Mouse (Mus musculus) ES-Bruce4 (cell line): Measurements from ENCODE around the gene Wdr20rt. TPM values are rescaled to one million over a fixed set of nuclear protein-coding genes. Genes with fewer than 3 reads are reported as not detected.

Experiments
- H3K27ac ChIP-seq: 2 replicates; pipeline ENCODE4 v1.5.1; 2012; ENCODE audit warnings: low read length, inconsistent platforms; ENCODE audit not compliant: insufficient read depth
- H3K27me3 ChIP-seq: 2 replicates; pipeline ENCODE4 v1.6.1; 2012; ENCODE audit warnings: mild to moderate bottlenecking, low read length, inconsistent platforms; ENCODE audit not compliant: control insufficient read depth, poor library complexity, insufficient read depth, severe bottlenecking
- H3K36me3 ChIP-seq: 2 replicates; pipeline ENCODE4 v1.6.1; 2012; ENCODE audit warnings: inconsistent platforms, mild to moderate bottlenecking, low read length, moderate library complexity; ENCODE audit not compliant: control insufficient read depth, poor library complexity, insufficient read depth, severe bottlenecking
- H3K4me1 ChIP-seq: one replicate; pipeline ENCODE4 v1.8.1; 2011; ENCODE audit warnings: low read length; ENCODE audit not compliant: control insufficient read depth, insufficient read depth
- H3K4me3 ChIP-seq: 2 replicates; pipeline ENCODE4 v1.5.1; 2011; ENCODE audit warnings: low read depth, mild to moderate bottlenecking, low read length
- H3K9ac ChIP-seq: 2 replicates; pipeline ENCODE4 v1.6.1; 2012; ENCODE audit warnings: low read depth, mild to moderate bottlenecking, inconsistent platforms; ENCODE audit not compliant: poor library complexity, severe bottlenecking
- H3K9me3 ChIP-seq: replicated peaks from 2 replicates; pipeline ENCODE4 v1.6.1; 2012; ENCODE audit warnings: mild to moderate bottlenecking, low read length, inconsistent platforms; ENCODE audit not compliant: control insufficient read depth, poor library complexity, insufficient read depth, severe bottlenecking
- CTCF ChIP-seq: IDR thresholded peaks from one replicate; pipeline ENCODE4 v1.8.1; 2011; ENCODE audit warnings: low read depth, low read length
- EP300 ChIP-seq: IDR thresholded peaks from 2 replicates; pipeline ENCODE4 v1.6.1; 2011; ENCODE audit warnings: low read depth, low read length; ENCODE audit not compliant: insufficient read depth
- POLR2A ChIP-seq: IDR thresholded peaks from one replicate; pipeline ENCODE4 v1.8.1; 2011; ENCODE audit warnings: low read length; ENCODE audit not compliant: insufficient read depth
- polyA plus RNA-seq: library from polyadenylated mRNA; stranded (reverse); fragments of >200 nt; gene quantifications from 2 replicates; pipeline ENCODE4 v1.2.4, GENCODE M21; 2011; ENCODE audit warnings: low read depth; ENCODE audit not compliant: missing spikeins, insufficient read depth, insufficient read length

The Wdr20rt gene
- polyA plus RNA-seq, 1 experiment = not detected

- no peaks in the 10 kb centered on the region for H3K9me3 ChIP-seq
- TF ChIP-seq POLR2A (no peak), EP300 (no peak), CTCF (no peak)
- no peak overlapping the region for H3K27ac ChIP-seq
- no peaks in the 10 kb centered on the region for H3K36me3 ChIP-seq
- no peaks in the 10 kb centered on the region for H3K27me3 ChIP-seq
- no peak overlapping the region for H3K9ac ChIP-seq
- H3K4me1 ChIP-seq = no peaks in the 10 kb centered on the region
- no peak overlapping the region for H3K4me3 ChIP-seq
These were observed 33.2 kb downstream of the Wdr20rt start for GRCm38 (mm10) chr12:65258212-65259138.

DNA sequence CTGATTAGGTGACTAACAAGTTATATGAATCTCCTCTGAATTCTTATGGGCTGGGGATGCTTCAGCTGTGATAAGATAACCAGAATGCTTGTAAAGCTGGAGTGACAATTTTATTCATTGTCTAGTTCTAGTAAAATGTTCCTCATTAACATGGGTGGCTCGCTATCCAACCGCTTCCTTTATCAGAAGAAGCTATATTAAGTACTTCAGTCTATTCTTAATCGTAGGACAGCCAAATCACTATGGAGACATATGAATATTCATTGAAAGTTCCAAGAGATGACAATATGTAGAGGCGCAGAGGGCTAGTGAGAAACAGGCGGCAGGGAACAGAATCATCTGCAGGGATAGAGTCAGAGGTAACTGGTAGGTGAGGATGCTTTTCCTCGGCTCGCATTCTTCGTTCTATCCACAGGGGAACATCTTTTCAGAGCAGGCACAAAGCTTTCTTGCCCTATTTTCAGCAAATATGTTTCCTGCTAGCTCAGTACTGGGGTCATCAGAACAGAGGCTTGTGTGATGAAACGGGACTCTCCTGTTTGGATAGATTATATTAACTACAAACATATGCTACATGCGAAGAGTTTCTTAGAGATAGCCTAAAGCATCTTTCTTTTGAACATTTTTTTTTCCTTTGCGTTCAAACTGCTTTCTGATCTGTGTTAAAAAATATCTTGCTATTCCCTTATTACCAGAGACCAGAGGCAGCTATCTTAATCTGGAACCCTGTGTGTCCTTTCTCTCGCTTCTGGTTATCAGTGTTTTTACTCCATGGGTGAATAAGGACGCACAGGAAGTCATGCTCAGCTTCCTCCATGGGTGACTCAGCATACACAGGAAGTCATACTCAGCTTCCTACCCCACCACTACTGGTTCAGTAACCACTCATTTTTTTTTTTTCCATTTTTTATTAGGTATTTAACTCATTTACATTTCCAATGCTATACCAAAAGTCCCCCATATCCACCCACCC lies 34.1 kb downstream of the Wdr20rt start:
- H3K27me3 ChIP-seq = no peaks in the 10 kb centered on the region
- H3K4me3 ChIP-seq = no peak overlapping the region
- no peaks in the 10 kb centered on the region for H3K9me3 ChIP-seq
- TF ChIP-seq EP300 (no peak), POLR2A (no peak), CTCF (no peak)
- no peaks in the 10 kb centered on the region for H3K36me3 ChIP-seq
- no peaks in the 10 kb centered on the region for H3K4me1 ChIP-seq
- H3K27ac ChIP-seq = no peak overlapping the region
- no peak overlapping the region for H3K9ac ChIP-seq

DNA sequence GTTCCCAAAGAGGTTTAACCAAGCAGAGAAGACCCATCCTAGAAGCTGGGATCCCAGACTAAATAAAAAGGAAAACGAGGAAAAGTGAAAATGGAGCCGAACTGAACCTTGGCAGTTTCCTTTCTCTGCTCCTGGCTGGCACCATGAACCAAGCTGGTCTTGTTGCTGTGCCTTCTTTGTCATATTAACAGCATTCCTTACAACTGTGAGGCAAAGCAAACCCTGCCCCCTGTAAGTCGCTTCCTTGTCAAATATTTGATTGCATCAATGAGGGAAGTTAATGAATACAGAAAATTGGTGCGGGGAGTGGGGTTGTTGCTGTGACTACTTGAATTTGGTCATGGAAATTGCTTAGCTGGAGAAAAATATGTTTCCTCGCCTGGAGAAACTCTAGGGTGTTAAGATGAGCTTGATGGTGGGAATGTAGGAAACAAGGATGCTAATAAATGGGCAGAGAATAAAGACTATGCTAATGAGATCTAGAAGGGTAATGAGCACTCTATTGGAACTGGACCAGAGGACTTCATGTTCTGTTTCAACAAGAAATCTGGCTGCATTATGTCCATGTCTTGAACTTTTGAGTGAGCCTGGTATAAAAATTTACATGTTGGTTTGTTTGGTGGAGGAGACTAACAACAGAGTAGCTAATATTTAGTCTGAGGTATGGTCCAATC lies 43.1 kb downstream of the Wdr20rt start:
- H3K4me3 ChIP-seq = no peak overlapping the region
- no peaks in the 10 kb centered on the region for H3K36me3 ChIP-seq
- no peak overlapping the region for H3K9ac ChIP-seq
- peaks cover 2% of the 10 kb centered on the region for H3K4me1 ChIP-seq
- H3K27me3 ChIP-seq = no peaks in the 10 kb centered on the region
- H3K9me3 ChIP-seq = peaks cover 8% of the 10 kb centered on the region; the same call in 1 of the 2 replicates
- TF ChIP-seq EP300 (no peak), POLR2A (no peak), CTCF (no peak)
- no peak overlapping the region for H3K27ac ChIP-seq

GRCm38 (mm10) chr12:65269406-65269805 lies 44.1 kb downstream of the Wdr20rt start:
- Histone ChIP-seq H3K27ac (no peak overlapping the region), H3K9me3 (peaks cover 8% of the 10 kb centered on the region; the same call in 1 of the 2 replicates), H3K4me3 (no peak overlapping the region), H3K9ac (no peak overlapping the region), H3K36me3 (no peaks in the 10 kb centered on the region), H3K4me1 (peaks cover 2% of the 10 kb centered on the region), H3K27me3 (no peaks in the 10 kb centered on the region)
- TF ChIP-seq CTCF = no peak

DNA sequence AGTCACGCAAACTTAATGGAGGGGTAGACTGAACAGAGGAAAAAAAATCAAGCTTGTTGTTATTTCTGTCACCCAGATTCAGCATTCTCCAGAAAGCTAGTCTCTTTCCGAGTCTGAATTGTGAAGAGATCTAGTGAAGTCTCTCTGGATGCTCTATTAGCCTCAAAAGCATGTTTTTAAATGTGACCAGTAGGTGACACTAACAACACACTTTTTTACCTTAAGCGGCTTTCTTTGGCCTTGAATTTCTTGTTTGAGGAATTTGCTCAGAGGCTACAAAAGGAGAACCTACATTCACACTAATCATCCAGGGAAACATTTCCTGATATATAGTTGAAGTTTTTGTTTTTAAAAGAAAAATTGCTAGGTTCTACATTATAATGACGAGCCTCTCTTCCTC lies 48.5 kb downstream of the Wdr20rt start:
- no peaks in the 10 kb centered on the region for H3K27me3 ChIP-seq
- peaks cover 2% of the 10 kb centered on the region for H3K4me1 ChIP-seq
- H3K4me3 ChIP-seq = no peak overlapping the region
- no peak for TF ChIP-seq EP300
- TF ChIP-seq POLR2A = no peak
- TF ChIP-seq CTCF = no peak
- no peaks in the 10 kb centered on the region for H3K36me3 ChIP-seq
- H3K9ac ChIP-seq = no peak overlapping the region
- no peaks in the 10 kb centered on the region for H3K9me3 ChIP-seq
- no peak overlapping the region for H3K27ac ChIP-seq

Other genes with a start within 250 kb of the Wdr20rt start
- 126 and 135 TPM in 2 replicates for gene Prpf39, start 189.2 kb upstream of the Wdr20rt start, polyA plus RNA-seq
- 918 and 983 TPM in 2 replicates for gene Fkbp3, start 151.5 kb upstream of the Wdr20rt start, polyA plus RNA-seq
- gene Fancm, start 149.9 kb upstream of the Wdr20rt start, polyA plus RNA-seq = 56.1 and 59.7 TPM in 2 replicates
- gene Mis18bp1, start 52.9 kb upstream of the Wdr20rt start, polyA plus RNA-seq = 109 and 112 TPM in 2 replicates